Mouse (Mus musculus) bone marrow macrophage, adult 2 months (primary cell): ENCODE measurements around the gene Arl6ip5.

ENCODE experiments used
- CTCF ChIP-seq: IDR thresholded peaks from 2 replicates; pipeline ENCODE4 v1.5.1; 2012; ENCODE audit warnings: low read depth, mild to moderate bottlenecking, low read length, moderate library complexity
- POLR2A ChIP-seq: IDR thresholded peaks from 2 replicates; pipeline ENCODE4 v1.6.1; 2012; ENCODE audit warnings: mild to moderate bottlenecking, low read depth, low read length, borderline replicate concordance

GRCm38 (mm10) chr6:97179367-97179828 is 31.1 kb upstream of the Arl6ip5 start:
- no peak for TF ChIP-seq POLR2A
- no peak for TF ChIP-seq CTCF
